Mouse (Mus musculus): ENCODE measurements around the gene Jak1.
A peak's percentile ranks its signal among the peaks of the same experiment; 100 is the strongest.

Jak1 gene

DNA sequence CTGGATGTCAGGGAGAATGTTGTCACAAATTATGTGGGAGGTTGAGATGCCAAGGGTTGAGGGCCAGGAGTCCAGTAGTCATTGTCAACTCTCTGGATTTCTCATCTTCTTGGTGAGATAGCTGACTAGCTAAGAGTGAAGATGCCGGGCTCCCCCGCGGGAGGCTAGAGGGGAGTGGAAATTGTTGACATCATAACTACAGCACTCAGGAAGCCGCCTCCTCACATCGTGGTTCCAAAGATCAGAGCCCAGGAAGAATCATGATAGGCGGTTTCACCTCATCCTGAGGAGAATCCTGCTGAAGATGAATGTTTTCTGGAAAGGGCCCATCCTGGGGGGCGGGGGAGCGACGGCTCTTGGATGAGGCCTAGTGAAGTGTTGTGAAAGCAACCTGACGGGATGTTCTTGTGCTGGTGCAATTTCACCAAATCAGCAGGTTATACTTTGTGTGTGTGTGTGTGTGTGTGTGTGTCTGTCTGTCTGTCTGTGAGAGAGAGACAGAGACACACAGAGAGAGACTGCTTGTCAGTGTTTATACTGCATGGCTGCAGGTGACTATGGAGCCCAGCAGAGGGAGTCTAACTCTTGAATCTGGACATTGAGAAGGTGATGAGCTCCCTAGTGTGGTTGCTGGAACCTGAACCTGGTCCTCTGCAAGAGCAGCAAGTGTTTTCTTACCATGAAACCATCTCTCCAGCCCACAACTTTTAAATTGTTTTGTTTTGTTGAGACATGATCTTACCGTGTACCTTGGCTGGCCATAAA, 118.0 kb downstream of the Jak1 start:
- no peak for DNase-seq (ENCODE audit: low spot score in 2 of 2)

DNA sequence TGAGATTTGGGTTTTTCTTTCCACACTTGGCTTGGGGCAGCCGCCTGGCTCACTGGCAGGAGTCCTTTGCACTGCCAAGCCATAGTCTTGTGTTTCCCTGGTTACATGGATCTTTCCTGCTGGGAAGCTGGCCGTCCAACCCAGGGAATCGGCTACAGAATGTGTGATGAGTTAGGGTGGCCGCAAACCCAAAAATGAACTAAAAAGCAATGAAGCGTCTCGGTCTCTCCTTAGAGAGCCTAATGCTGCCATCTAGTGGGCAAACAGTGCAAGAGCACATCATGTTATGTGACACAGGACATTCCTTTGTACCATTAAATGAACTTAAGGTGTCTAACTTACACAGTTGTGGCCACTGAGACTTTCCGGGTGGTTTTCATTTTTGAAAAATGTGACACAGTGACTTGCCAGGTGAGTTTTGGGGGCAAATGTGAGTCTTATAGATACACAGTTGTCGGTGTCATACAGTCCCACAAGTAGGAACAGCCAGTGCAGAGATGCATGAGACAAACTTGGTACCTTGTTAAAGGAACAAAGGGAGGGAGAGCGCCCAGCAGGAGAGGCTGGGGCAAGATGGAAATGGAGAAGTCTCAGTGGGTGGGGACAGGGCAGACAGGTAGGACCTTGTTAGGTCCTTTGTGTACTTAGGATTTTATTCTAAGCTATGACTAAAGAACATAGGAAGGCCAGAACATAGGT, 118.9 kb downstream of the Jak1 start:
- DNase-seq (ENCODE audit: low spot score in 2 of 2) = peak; percentile 44 to 52

DNA sequence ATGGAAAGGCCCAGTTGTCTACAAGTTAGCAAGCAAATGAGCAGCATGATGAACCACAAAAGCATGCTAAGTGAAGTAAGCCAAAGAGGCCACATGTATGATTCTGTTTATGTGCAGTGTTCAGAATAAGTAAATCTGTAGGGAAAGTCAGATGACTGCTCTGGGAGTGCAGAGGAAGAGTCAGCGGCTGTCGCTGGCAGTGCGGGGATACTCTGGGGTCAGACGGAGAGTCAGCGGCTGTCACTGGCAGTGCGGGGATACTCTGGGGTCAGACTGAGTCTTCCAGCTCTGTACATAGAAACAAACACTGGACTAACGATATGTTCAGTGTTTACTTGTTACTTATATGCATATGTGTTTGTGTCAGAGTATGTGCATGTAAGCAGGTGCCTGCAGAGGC, 120.3 kb downstream of the Jak1 start:
- DNase-seq (ENCODE audit: low spot score in 2 of 2) = no peak

- no peak for DNase-seq (ENCODE audit: low spot score in 2 of 2)
Measured at GRCm38 (mm10) chr4:101144361-101144760, 120.7 kb downstream of the Jak1 start.

- DNase-seq (ENCODE audit: low spot score in 2 of 2) = no peak
Measured at GRCm38 (mm10) chr4:101143901-101144300, 121.2 kb downstream of the Jak1 start.

GRCm38 (mm10) chr4:101141768-101142167, 123.3 kb downstream of the Jak1 start:
- DNase-seq (ENCODE audit: low spot score in 2 of 2) = no peak

DNA sequence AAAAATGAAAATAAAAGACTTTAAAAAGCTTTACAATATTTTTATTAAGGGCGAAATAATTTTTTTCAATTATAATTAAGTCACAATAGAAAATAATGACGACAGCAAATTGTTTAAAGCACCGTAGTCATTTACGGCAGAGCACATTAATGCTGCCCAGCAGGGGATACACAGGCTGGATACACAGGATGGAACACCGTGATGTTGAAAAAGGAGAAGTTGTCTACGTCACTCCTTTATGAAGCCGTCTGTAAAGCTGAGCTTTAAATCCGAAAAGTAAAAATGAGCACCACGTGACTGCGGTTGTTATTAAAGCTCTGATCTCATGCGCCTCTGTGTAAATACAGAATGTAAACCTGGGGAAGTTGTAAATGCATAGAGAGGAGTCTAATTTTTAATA, 127.1 kb downstream of the Jak1 start:
- DNase-seq (ENCODE audit: low spot score in 2 of 2) = no peak

GRCm38 (mm10) chr4:101135909-101136308, 129.2 kb downstream of the Jak1 start:
- no peak for DNase-seq (ENCODE audit: low spot score in 2 of 2)

- DNase-seq (ENCODE audit: low spot score in 2 of 2) = no peak
Measured at GRCm38 (mm10) chr4:101135013-101135412, 130.1 kb downstream of the Jak1 start.

DNA sequence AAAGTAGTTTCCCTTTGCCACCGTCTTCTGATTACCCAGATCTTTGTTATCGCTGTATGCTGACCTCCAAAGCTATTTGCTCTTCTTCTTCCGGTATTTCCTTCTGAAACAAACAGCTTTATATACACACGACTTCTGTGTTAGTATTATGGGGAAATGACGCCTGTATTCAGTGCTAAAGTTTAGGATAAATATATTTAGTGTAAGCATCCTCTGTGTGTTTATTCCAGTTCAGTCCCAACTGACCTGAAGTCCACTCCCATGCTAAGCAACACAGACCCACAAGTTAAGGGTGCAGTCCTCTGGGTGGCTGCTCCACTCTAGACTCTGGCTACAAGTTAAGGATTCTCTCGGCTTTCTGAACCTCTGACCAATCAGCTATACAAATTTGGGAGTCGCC, 144.1 kb downstream of the Jak1 start:
- no peak for DNase-seq (ENCODE audit: low spot score in 2 of 2)

GRCm38 (mm10) chr4:101107122-101107521, 158.0 kb downstream of the Jak1 start:
- no peak for DNase-seq (ENCODE audit: low spot score in 2 of 2)
